Mouse (Mus musculus): ENCODE data around the gene Scd4. TPM values are rescaled to one million over a fixed set of nuclear protein-coding genes. Genes with fewer than 3 reads are reported as not detected.

Scd4 gene
- polyA plus RNA-seq, 1 experiment from 2014 or later, result 0.21 TPM

DNA sequence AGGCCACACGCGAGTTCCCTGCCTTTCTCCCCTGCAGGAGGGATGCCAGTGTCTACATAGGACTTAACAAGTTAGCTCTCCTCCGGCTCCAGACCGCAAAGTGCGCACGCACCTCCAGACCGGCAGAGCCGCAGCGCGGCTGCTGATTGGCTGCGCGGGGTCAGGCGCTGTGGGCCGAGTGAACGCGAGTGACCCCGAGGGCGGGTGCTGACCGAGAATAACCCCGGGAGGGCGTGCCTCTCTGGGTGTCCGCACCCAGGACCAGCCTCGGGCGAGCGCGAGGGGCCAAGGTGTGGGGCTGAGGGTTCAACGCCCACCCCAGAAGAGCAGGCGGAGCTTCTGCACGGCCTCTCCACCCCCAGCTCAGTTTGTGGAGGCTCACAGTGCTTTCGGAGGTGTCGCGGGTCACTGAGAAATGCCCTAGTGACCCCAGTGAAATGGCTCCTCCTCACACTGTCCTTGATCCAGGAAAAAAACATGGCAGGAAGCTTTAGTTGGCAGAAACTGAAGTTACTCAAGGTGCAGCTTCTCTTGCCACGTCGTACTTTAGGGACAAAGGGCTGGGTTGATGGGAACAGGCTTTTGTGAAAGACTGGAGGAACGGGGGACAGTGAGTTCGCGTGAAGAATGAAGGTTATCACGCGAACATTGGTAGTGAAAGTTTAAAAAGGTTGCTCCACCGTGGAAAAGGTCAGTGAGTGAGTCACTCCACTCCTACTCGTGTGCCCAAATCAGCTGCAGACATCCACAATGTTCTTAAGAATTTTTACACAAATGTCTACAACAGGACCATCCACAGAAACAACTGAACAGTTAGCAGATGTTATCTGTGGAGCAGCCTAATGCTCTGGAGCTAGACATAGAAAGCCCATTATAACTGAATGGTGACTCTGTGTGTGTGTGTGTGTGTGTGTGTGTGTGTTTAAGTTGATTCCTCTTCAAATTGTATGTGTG lies 55.9 kb downstream of the Scd4 start:
- peak overlapping the region; percentile 70 for H3K27ac ChIP-seq (ENCODE audit: low read depth, low read length)
- 6% methylated on average over 30 of the region's 41 CpGs for WGBS
- H3K4me3 ChIP-seq (ENCODE audit: low read length), result peak overlapping the region; percentile 58
- no peaks in the 10 kb centered on the region for H3K9me3 ChIP-seq (ENCODE audit: control insufficient read depth, low read length)
- peak overlapping the region; percentile 74 for H3K4me2 ChIP-seq (ENCODE audit: low read length)
- no peaks in the 10 kb centered on the region for H3K36me3 ChIP-seq (ENCODE audit: control insufficient read depth, insufficient read depth, low read length)
- peaks cover 4% of the 10 kb centered on the region for H3K4me1 ChIP-seq (ENCODE audit: control insufficient read depth, insufficient read depth, low read depth, low read length)
- H3K27me3 ChIP-seq (replicated peaks; ENCODE audit: control insufficient read depth, insufficient read depth, low read length), result no peaks in the 10 kb centered on the region
- H3K9ac ChIP-seq (ENCODE audit: low read depth, low read length), result peak overlapping the region; percentile 72
- ATAC-seq, result peak; percentile 98

DNA sequence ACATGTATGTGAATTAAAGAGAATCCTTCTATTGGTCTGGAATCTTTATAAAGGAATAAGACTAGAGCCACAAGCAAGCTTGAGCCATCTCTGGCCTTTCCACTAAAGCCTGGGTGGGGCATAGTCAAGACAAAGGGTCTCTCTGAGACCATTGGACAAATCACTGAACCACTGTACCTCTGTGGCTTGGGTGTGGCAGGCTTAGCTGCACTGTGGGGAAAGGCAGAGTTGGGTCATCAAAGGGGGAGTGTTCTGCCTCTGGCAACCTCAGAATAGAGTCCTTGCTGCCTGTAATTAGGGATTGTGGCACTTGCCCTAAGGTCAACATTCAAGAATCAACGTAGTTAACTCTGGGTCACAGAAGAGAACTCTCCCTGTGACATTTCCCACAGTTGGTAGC lies 56.6 kb downstream of the Scd4 start:
- no peak overlapping the region for H3K9ac ChIP-seq (ENCODE audit: low read depth, low read length)
- ATAC-seq, result no peak
- WGBS, result 9% methylated on average over 1 of the region's 1 CpGs
- no peaks in the 10 kb centered on the region; the same call in 1 of the 2 replicates for H3K36me3 ChIP-seq (ENCODE audit: control insufficient read depth, insufficient read depth, low read length)
- no peak overlapping the region for H3K4me3 ChIP-seq (ENCODE audit: low read length)
- H3K4me2 ChIP-seq (ENCODE audit: low read length), result no peak overlapping the region
- H3K27me3 ChIP-seq (replicated peaks; ENCODE audit: control insufficient read depth, insufficient read depth, low read length), result no peaks in the 10 kb centered on the region
- no peaks in the 10 kb centered on the region for H3K9me3 ChIP-seq (ENCODE audit: control insufficient read depth, low read length)
- H3K27ac ChIP-seq (ENCODE audit: low read depth, low read length), result no peak overlapping the region
- peaks cover 4% of the 10 kb centered on the region for H3K4me1 ChIP-seq (ENCODE audit: control insufficient read depth, insufficient read depth, low read depth, low read length)

DNA sequence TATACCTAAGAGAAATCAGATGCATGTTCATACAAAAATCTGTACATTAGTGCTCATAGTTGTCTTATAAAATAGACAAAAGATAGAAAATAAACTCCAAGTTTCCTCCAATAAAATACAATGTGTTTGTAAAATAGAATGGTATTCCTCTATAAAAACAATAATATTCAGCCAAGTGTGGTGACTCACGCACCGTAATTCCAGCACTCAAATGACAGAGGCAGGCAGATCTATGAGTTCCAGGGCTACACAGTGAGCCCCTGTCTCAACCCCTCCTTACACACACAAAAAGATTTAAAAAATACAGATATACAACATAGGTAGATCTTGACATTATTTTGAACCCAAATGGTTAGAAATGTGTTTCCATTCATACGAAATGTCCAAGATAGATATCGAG lies 59.0 kb downstream of the Scd4 start:
- no peak for ATAC-seq

DNA sequence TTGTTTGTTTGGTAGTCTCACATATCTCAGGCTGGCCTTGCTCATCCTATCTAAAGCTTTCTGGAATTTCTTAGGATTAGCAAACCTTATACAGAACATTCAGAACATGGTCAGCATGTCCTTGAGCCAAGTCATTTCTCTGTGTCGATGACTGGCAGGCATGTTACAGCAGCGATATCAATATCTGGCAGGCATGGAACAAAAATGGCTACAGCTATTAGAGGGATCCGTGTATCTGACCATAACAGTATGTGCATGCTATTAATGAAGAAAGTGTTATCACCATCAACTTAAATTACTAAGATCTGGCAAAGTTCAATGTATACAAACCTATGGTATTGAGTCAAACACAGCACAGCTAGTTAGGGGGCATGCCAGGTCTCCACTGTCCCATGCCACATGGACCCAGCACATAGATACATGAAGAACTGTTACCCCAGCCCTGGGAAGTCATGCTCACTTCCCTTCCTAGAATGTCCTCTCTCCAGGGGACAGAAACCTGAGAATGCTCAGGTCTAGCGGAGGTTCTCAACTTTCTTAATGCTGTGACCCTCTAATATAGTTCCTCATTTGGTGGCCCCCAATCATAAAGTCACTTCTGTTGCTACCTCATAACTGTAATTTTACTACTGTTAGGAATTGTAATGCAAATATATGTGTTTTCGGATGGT lies 59.6 kb downstream of the Scd4 start:
- Histone ChIP-seq H3K4me1 (ENCODE audit: control insufficient read depth, insufficient read depth, low read depth, low read length) (peaks cover 4% of the 10 kb centered on the region), H3K27ac (ENCODE audit: low read depth, low read length) (no peak overlapping the region), H3K9ac (ENCODE audit: low read depth, low read length) (no peak overlapping the region), H3K4me3 (ENCODE audit: low read length) (no peak overlapping the region), H3K36me3 (ENCODE audit: control insufficient read depth, insufficient read depth, low read length) (no peaks in the 10 kb centered on the region; the same call in 1 of the 2 replicates), H3K27me3 (replicated peaks; ENCODE audit: control insufficient read depth, insufficient read depth, low read length) (no peaks in the 10 kb centered on the region), H3K4me2 (ENCODE audit: low read length) (no peak overlapping the region), H3K9me3 (ENCODE audit: control insufficient read depth, low read length) (no peaks in the 10 kb centered on the region)
- 91% methylated on average over 5 of the region's 5 CpGs for WGBS
- ATAC-seq, result no peak

More for the DNA sequence above, 59.0 kb downstream of the Scd4 start:
- H3K27ac ChIP-seq (ENCODE audit: low read depth, low read length), result no peak overlapping the region
- no peak overlapping the region for H3K9ac ChIP-seq (ENCODE audit: low read depth, low read length)
- no peak overlapping the region for H3K4me2 ChIP-seq (ENCODE audit: low read length)
- H3K4me3 ChIP-seq (ENCODE audit: low read length), result no peak overlapping the region
- peaks cover 4% of the 10 kb centered on the region for H3K4me1 ChIP-seq (ENCODE audit: control insufficient read depth, insufficient read depth, low read depth, low read length)
- no peaks in the 10 kb centered on the region for H3K9me3 ChIP-seq (ENCODE audit: control insufficient read depth, low read length)
- no peaks in the 10 kb centered on the region; the same call in 1 of the 2 replicates for H3K36me3 ChIP-seq (ENCODE audit: control insufficient read depth, insufficient read depth, low read length)
- WGBS, result 89% methylated on average over 4 of the region's 4 CpGs
- no peaks in the 10 kb centered on the region for H3K27me3 ChIP-seq (replicated peaks; ENCODE audit: control insufficient read depth, insufficient read depth, low read length)

DNA sequence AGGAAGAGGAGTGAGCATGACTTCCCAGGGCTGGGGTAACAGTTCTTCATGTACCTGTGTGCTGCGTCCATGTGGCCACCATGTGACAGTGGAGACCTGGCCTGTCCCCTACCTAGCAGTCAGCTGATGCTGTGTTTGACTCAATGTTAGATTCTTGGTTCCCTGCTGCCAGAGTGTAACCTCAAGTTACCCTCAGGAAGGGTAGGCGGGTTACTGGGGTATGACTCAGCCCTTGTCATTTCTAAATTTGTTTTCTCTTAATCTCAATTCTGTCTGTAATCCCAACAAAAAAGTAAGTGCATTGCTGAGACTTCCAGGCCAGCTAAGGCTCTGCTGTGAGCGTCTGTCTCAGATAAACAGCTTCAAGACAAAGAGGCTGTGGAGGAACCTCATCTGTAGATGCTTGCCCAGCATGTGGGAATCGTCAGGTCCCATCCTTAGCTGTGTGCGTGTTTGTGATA lies 61.1 kb downstream of the Scd4 start:
- no peaks in the 10 kb centered on the region for H3K9me3 ChIP-seq (ENCODE audit: control insufficient read depth, low read length)
- no peak for ATAC-seq
- no peak overlapping the region for H3K4me3 ChIP-seq (ENCODE audit: low read length)
- H3K4me1 ChIP-seq (ENCODE audit: control insufficient read depth, insufficient read depth, low read depth, low read length), result peaks cover 1% of the 10 kb centered on the region
- no peaks in the 10 kb centered on the region for H3K27me3 ChIP-seq (replicated peaks; ENCODE audit: control insufficient read depth, insufficient read depth, low read length)
- H3K36me3 ChIP-seq (ENCODE audit: control insufficient read depth, insufficient read depth, low read length), result no peaks in the 10 kb centered on the region; the same call in 1 of the 2 replicates
- H3K27ac ChIP-seq (ENCODE audit: low read depth, low read length), result no peak overlapping the region
- 80% methylated on average over 5 of the region's 5 CpGs for WGBS
- H3K4me2 ChIP-seq (ENCODE audit: low read length), result no peak overlapping the region
- H3K9ac ChIP-seq (ENCODE audit: low read depth, low read length), result no peak overlapping the region

DNA sequence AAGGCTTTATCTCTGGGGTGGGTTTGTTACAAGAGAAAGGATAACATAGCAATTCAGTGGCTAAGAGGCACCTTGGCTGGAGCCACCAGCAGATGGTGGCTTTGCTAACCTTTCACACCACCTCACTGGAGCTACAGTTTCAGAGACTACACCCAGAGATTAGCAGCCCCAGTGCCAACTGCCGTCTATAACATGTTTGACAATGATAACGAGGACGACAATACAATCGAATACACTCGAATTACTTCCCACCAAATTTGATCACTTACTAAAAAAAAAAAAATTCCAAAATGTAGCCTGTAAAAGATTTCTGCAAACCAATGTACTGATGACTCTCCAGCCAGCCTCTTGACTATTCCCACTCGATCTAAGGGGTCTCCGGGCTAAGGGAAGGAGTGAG lies 62.1 kb downstream of the Scd4 start:
- Histone ChIP-seq H3K9me3 (ENCODE audit: control insufficient read depth, low read length) (no peaks in the 10 kb centered on the region), H3K27me3 (replicated peaks; ENCODE audit: control insufficient read depth, insufficient read depth, low read length) (no peaks in the 10 kb centered on the region), H3K9ac (ENCODE audit: low read depth, low read length) (no peak overlapping the region), H3K4me3 (ENCODE audit: low read length) (no peak overlapping the region), H3K27ac (ENCODE audit: low read depth, low read length) (no peak overlapping the region), H3K4me2 (ENCODE audit: low read length) (no peak overlapping the region), H3K4me1 (ENCODE audit: control insufficient read depth, insufficient read depth, low read depth, low read length) (no peaks in the 10 kb centered on the region), H3K36me3 (ENCODE audit: control insufficient read depth, insufficient read depth, low read length) (no peaks in the 10 kb centered on the region; the same call in 1 of the 2 replicates)
- 90% methylated on average over 7 of the region's 7 CpGs for WGBS
- no peak for ATAC-seq

Small RNAs within 50 kb of the gene (microRNA-seq; reads per million reads assigned to microRNA genes)
- gene Mir5114, result not detected

Other genes with a start within 250 kb of the Scd4 start
- 54.3 and 57.0 TPM in 2 replicates for gene Chuk, start 225.6 kb upstream of the Scd4 start, polyA plus RNA-seq (2015; fragmentation: Nextera tagmentation; extraction: Ambion mirVana)
- 28.0 TPM in 2 replicates for gene Cwf19l1, start 197.2 kb upstream of the Scd4 start, polyA plus RNA-seq (2015; fragmentation: Nextera tagmentation; extraction: Ambion mirVana)
- gene Bloc1s2, start 186.6 kb upstream of the Scd4 start, polyA plus RNA-seq (2015; fragmentation: Nextera tagmentation; extraction: Ambion mirVana), result 153 and 158 TPM in 2 replicates
- 0.75 and 1.4 TPM in 2 replicates for gene Pkd2l1, start 140.7 kb upstream of the Scd4 start, polyA plus RNA-seq (2015; fragmentation: Nextera tagmentation; extraction: Ambion mirVana)
- 4.9 and 6.6 TPM in 2 replicates for gene Scd3, start 129.8 kb upstream of the Scd4 start, polyA plus RNA-seq (2015; fragmentation: Nextera tagmentation; extraction: Ambion mirVana)
- gene Scd2, start 39.4 kb upstream of the Scd4 start, polyA plus RNA-seq (2015; fragmentation: Nextera tagmentation; extraction: Ambion mirVana), result 290 and 322 TPM in 2 replicates
- 7.9 and 9.3 TPM in 2 replicates for gene Scd1, start 74.8 kb downstream of the Scd4 start, polyA plus RNA-seq (2015; fragmentation: Nextera tagmentation; extraction: Ambion mirVana)
- 0.12 and 0.19 TPM in 2 replicates for gene Wnt8b, start 160.4 kb downstream of the Scd4 start, polyA plus RNA-seq (2015; fragmentation: Nextera tagmentation; extraction: Ambion mirVana)
- 0.18 and 0.47 TPM in 2 replicates for gene Sec31b, start 212.8 kb downstream of the Scd4 start, polyA plus RNA-seq (2015; fragmentation: Nextera tagmentation; extraction: Ambion mirVana)
- gene Gm20538, start 219.7 kb downstream of the Scd4 start, polyA plus RNA-seq (2015; fragmentation: Nextera tagmentation; extraction: Ambion mirVana), result not detected in 2 replicates
- 705 and 838 TPM in 2 replicates for gene Ndufb8, start 222.3 kb downstream of the Scd4 start, polyA plus RNA-seq (2015; fragmentation: Nextera tagmentation; extraction: Ambion mirVana)
- gene Hif1an, start 229.8 kb downstream of the Scd4 start, polyA plus RNA-seq (2015; fragmentation: Nextera tagmentation; extraction: Ambion mirVana), result 21.9 and 25.1 TPM in 2 replicates